Mouse (Mus musculus) kidney, adult 18-20 months (tissue): ENCODE measurements around the gene Tgm2.

ENCODE experiments used
- DNase-seq: peaks from one replicate; pipeline ENCODE4 v3.0.0; 2021

Gene Tgm2

GRCm38 (mm10) chr2:158106947-158107587 is 39.2 kb downstream of the Tgm2 start:
- DNase-seq: peak; percentile 75

- DNase-seq: no peak
Measured at GRCm38 (mm10) chr2:158105605-158106004, 40.6 kb downstream of the Tgm2 start.

- DNase-seq: no peak
Measured at GRCm38 (mm10) chr2:158104966-158105365, 41.3 kb downstream of the Tgm2 start.

- DNase-seq: no peak
Measured at GRCm38 (mm10) chr2:158101768-158102167, 44.5 kb downstream of the Tgm2 start.

- no peak for DNase-seq
Measured at GRCm38 (mm10) chr2:158099537-158099936, 46.7 kb downstream of the Tgm2 start.

- DNase-seq: no peak
Measured at GRCm38 (mm10) chr2:158098730-158099129, 47.5 kb downstream of the Tgm2 start.

- DNase-seq: no peak
Measured at GRCm38 (mm10) chr2:158097071-158097470, 49.2 kb downstream of the Tgm2 start.

- DNase-seq: no peak
Measured at GRCm38 (mm10) chr2:158094846-158095245, 51.4 kb downstream of the Tgm2 start.

GRCm38 (mm10) chr2:158094300-158094699 is 51.9 kb downstream of the Tgm2 start:
- DNase-seq: no peak

- no peak for DNase-seq
Measured at GRCm38 (mm10) chr2:158093345-158093744, 52.9 kb downstream of the Tgm2 start.

GRCm38 (mm10) chr2:158090096-158090495 is 56.1 kb downstream of the Tgm2 start:
- DNase-seq: no peak

- DNase-seq: no peak
Measured at GRCm38 (mm10) chr2:158084486-158084885, 61.8 kb downstream of the Tgm2 start.

GRCm38 (mm10) chr2:158080622-158081241 is 65.5 kb downstream of the Tgm2 start:
- DNase-seq: peak; percentile 45

GRCm38 (mm10) chr2:158079843-158080395 is 66.3 kb downstream of the Tgm2 start:
- no peak for DNase-seq

GRCm38 (mm10) chr2:158078971-158079370 is 67.3 kb downstream of the Tgm2 start:
- peak; percentile 49 for DNase-seq

GRCm38 (mm10) chr2:158077981-158078380 is 68.3 kb downstream of the Tgm2 start:
- no peak for DNase-seq

GRCm38 (mm10) chr2:158076690-158077089 is 69.5 kb downstream of the Tgm2 start:
- no peak for DNase-seq

GRCm38 (mm10) chr2:158074835-158075234 is 71.4 kb downstream of the Tgm2 start:
- DNase-seq: no peak

- DNase-seq: no peak
Measured at GRCm38 (mm10) chr2:158071633-158071995, 74.6 kb downstream of the Tgm2 start.

GRCm38 (mm10) chr2:158070885-158071632 is 75.2 kb downstream of the Tgm2 start:
- DNase-seq: peak; percentile 69

- DNase-seq: no peak
Measured at GRCm38 (mm10) chr2:158068444-158068971, 77.7 kb downstream of the Tgm2 start.

GRCm38 (mm10) chr2:158067260-158067824 is 78.9 kb downstream of the Tgm2 start:
- no peak for DNase-seq

- DNase-seq: no peak
Measured at GRCm38 (mm10) chr2:158066456-158066855, 79.8 kb downstream of the Tgm2 start.
